Mouse (Mus musculus) kidney, adult 2 months (tissue): Measurements from ENCODE around the gene Msto1. TPM values are rescaled to one million over a fixed set of nuclear protein-coding genes. Genes with fewer than 3 reads are reported as not detected.
"Not testable (repeated sequence)": the region's sequence is repeated elsewhere in the genome, so short reads cannot be mapped to it uniquely, and the experiment has no call there.

ENCODE experiments used
- DNase-seq: peaks from one replicate; pipeline ENCODE4 v3.0.0; 2021
- H3K27ac ChIP-seq: fragments of 200-500 bp; 2 replicates; pipeline ENCODE4 v1.5.1; 2012; ENCODE audit warnings: low read depth, low read length, control low read depth, inconsistent platforms; ENCODE audit not compliant: insufficient read depth
- H3K27me3 ChIP-seq: fragments of 200-500 bp; replicated peaks from 2 replicates; pipeline ENCODE4 v1.6.1; 2012; ENCODE audit warnings: mild to moderate bottlenecking, moderate library complexity, low read length, inconsistent platforms; ENCODE audit not compliant: control insufficient read depth, insufficient read depth
- H3K36me3 ChIP-seq: fragments of 200-500 bp; 2 replicates; pipeline ENCODE4 v1.6.1; 2012; ENCODE audit warnings: mild to moderate bottlenecking, moderate library complexity, low read length, inconsistent platforms; ENCODE audit not compliant: control insufficient read depth, insufficient read depth
- H3K4me1 ChIP-seq: fragments of 200-500 bp; 2 replicates; pipeline ENCODE4 v1.6.1; 2011; ENCODE audit warnings: low read length; ENCODE audit not compliant: control insufficient read depth, insufficient read depth
- H3K4me3 ChIP-seq: fragments of 200-500 bp; 2 replicates; pipeline ENCODE4 v1.5.1; 2011; ENCODE audit warnings: mild to moderate bottlenecking, low read depth, low read length, control low read depth; ENCODE audit not compliant: insufficient read depth
- CTCF ChIP-seq: fragments of 200-500 bp; conservative IDR thresholded peaks from 2 replicates; pipeline ENCODE4 v1.5.1; 2011; ENCODE audit warnings: low read depth, mild to moderate bottlenecking, control low read depth, low read length, moderate library complexity, mixed read lengths; ENCODE audit not compliant: insufficient read depth, insufficient read length
- POLR2A ChIP-seq: fragments of 200-500 bp; IDR thresholded peaks from one replicate; pipeline ENCODE4 v1.6.1; 2011; ENCODE audit warnings: low read depth, low read length, control low read depth
- WGBS: fragments of 180-500 bp; shearing (Covaris S2); methylation state at CpG from one replicate; pipeline ENCODE4 v1.1.7; 2018; 5-methylcytosine and 5-hydroxymethylcytosine counted together
- polyA plus RNA-seq: library from polyadenylated mRNA; depleted of rRNA; stranded (reverse); fragments of >200 nt; gene quantifications from 2 replicates; pipeline ENCODE4 v1.2.3, GENCODE M21; 2012; rRNA removed

The Msto1 gene
- polyA plus RNA-seq, 1 experiment, result 35.9 TPM

- DNase-seq, result no peak
- 90% methylated on average over 3 of the region's 3 CpGs for WGBS
These were observed 9.0 kb downstream of the Msto1 start for GRCm38 (mm10) chr3:88904803-88905202.

GRCm38 (mm10) chr3:88893011-88893410 lies 20.8 kb downstream of the Msto1 start:
- DNase-seq, H3K36me3 ChIP-seq, H3K27ac ChIP-seq, H3K4me3 ChIP-seq, H3K4me1 ChIP-seq, H3K27me3 ChIP-seq: not testable (repeated sequence)
- 92% methylated on average over 7 of the region's 7 CpGs for WGBS

More at GRCm38 (mm10) chr3:88904803-88905202, 9.0 kb downstream of the Msto1 start:
- H3K27me3 ChIP-seq, result no peaks in the 10 kb centered on the region
- TF ChIP-seq POLR2A (no peak), CTCF (no peak)
- H3K27ac ChIP-seq, result no peak overlapping the region
- peaks cover 6% of the 10 kb centered on the region for H3K36me3 ChIP-seq
- H3K4me3 ChIP-seq, result no peak overlapping the region
- no peaks in the 10 kb centered on the region for H3K4me1 ChIP-seq

- DNase-seq, H3K36me3 ChIP-seq, H3K27me3 ChIP-seq, H3K4me3 ChIP-seq, H3K27ac ChIP-seq, H3K4me1 ChIP-seq: not testable (repeated sequence)
- 73% methylated on average over 4 of the region's 4 CpGs for whole genome bisulfite sequencing
These were observed 31.3 kb downstream of the Msto1 start for GRCm38 (mm10) chr3:88882536-88882935.

- 100% methylated on average over 2 of the region's 4 CpGs for WGBS
- H3K27me3 ChIP-seq, H3K36me3 ChIP-seq, DNase-seq, H3K4me3 ChIP-seq, H3K4me1 ChIP-seq, H3K27ac ChIP-seq: not testable (repeated sequence)
These were observed 45.4 kb downstream of the Msto1 start for GRCm38 (mm10) chr3:88868449-88868848.

- H3K4me1 ChIP-seq, H3K4me3 ChIP-seq, H3K27ac ChIP-seq, DNase-seq, H3K36me3 ChIP-seq, H3K27me3 ChIP-seq: not testable (repeated sequence)
- WGBS, result no CpG with 5 or more reads among the region's 8 CpGs
These were observed 46.6 kb downstream of the Msto1 start for GRCm38 (mm10) chr3:88867177-88867576.

GRCm38 (mm10) chr3:88866735-88867134 lies 47.1 kb downstream of the Msto1 start:
- not testable (repeated sequence) for H3K27me3 ChIP-seq
- WGBS, result no CpG with 5 or more reads among the region's 3 CpGs

GRCm38 (mm10) chr3:88862129-88862528 lies 51.7 kb downstream of the Msto1 start:
- Histone ChIP-seq H3K27ac (no peak overlapping the region), H3K27me3 (no peaks in the 10 kb centered on the region), H3K4me3 (no peak overlapping the region), H3K4me1 (no peaks in the 10 kb centered on the region), H3K36me3 (peaks cover 6% of the 10 kb centered on the region)
- 76% methylated on average over 3 of the region's 3 CpGs for WGBS
- no peak for DNase-seq
- TF ChIP-seq POLR2A (no peak), CTCF (no peak)

More at GRCm38 (mm10) chr3:88866735-88867134, 47.1 kb downstream of the Msto1 start:
- DNase-seq, H3K36me3 ChIP-seq, H3K27ac ChIP-seq, H3K4me3 ChIP-seq, H3K4me1 ChIP-seq: not testable (repeated sequence)

GRCm38 (mm10) chr3:88855837-88856236 lies 58.0 kb downstream of the Msto1 start:
- no peak for DNase-seq
- TF ChIP-seq CTCF, result no peak
- H3K4me3 ChIP-seq, result no peak overlapping the region
- H3K36me3 ChIP-seq, result peaks cover 6% of the 10 kb centered on the region
- H3K27me3 ChIP-seq, result no peaks in the 10 kb centered on the region
- 86% methylated on average over 6 of the region's 6 CpGs for WGBS
- H3K27ac ChIP-seq, result no peak overlapping the region
- H3K4me1 ChIP-seq, result no peaks in the 10 kb centered on the region

Other genes starting within 250 kb of the Msto1 start
- gene Khdc4, start 228.2 kb downstream of the Msto1 start, polyA plus RNA-seq, result 41.2 and 45.6 TPM in 2 replicates
- 37.2 and 48.1 TPM in 2 replicates for gene Rit1, start 197.2 kb downstream of the Msto1 start, polyA plus RNA-seq
- 7.3 and 8.2 TPM in 2 replicates for gene Syt11, start 138.8 kb downstream of the Msto1 start, polyA plus RNA-seq
- 11.8 and 12.4 TPM in 2 replicates for gene Gon4l, start 78.8 kb downstream of the Msto1 start, polyA plus RNA-seq
- gene Ash1l, start 36.6 kb upstream of the Msto1 start, polyA plus RNA-seq, result 7.8 and 8.9 TPM in 2 replicates
- 57.0 and 78.0 TPM in 2 replicates for gene Dap3, start 37.2 kb upstream of the Msto1 start, polyA plus RNA-seq
- 33.6 and 34.5 TPM in 2 replicates for gene Rusc1, start 179.3 kb upstream of the Msto1 start, polyA plus RNA-seq
- gene Gm43738, start 187.1 kb upstream of the Msto1 start, polyA plus RNA-seq, result not detected in 2 replicates
- 40.3 and 54.9 TPM in 2 replicates for gene Fdps, start 188.0 kb upstream of the Msto1 start, polyA plus RNA-seq
- 79.3 and 96.0 TPM in 2 replicates for gene Pklr, start 222.1 kb upstream of the Msto1 start, polyA plus RNA-seq
- 1.1 and 1.4 TPM in 2 replicates for gene Hcn3, start 246.2 kb upstream of the Msto1 start, polyA plus RNA-seq